Comparison of ENCODE assay signal across 13 mouse cellular contexts in genomic region chr6:135183961-135184360, GRCm38 (mm10). TPM values are rescaled to one million over a fixed set of nuclear protein-coding genes. Genes with fewer than 3 reads are reported as not detected.
A peak's percentile ranks its signal among the peaks of the same experiment; 100 is the strongest.
DNase-seq lines count a peak whose midpoint lies in the region; ATAC-seq and TF ChIP-seq lines count a peak whose summit lies in the region.
"Had no signal": no experiment of that assay in that cellular context is flagged by ENCODE, and none has a peak within 500 bp of the region (broad histone marks: within the 10 kb centered on the region; RNA-seq: fewer than 3 reads in every experiment).

No protein-coding gene starts in this region.

- H3K9ac ChIP-seq in forebrain, embryonic 14.5 days (ENCODE audit: low read length), result no peak overlapping the region
- H3K9ac ChIP-seq: hindbrain, embryonic 13.5 days; limb, embryonic 15.5 days had no signal

- no peaks in the 10 kb centered on the region for H3K27me3 ChIP-seq in forebrain, embryonic 14.5 days (replicated peaks; ENCODE audit: control insufficient read depth, insufficient read depth, low read length)
- H3K27me3 ChIP-seq: hindbrain, embryonic 13.5 days; limb, embryonic 15.5 days had no signal

- DNase-seq in left cerebral cortex, adult 2 months (ENCODE audit: extremely low spot score in 1 of 2, low spot score in 2 of 2), result no peak
- no peak for DNase-seq in left cerebral cortex, postnatal 10 days (ENCODE audit: extremely low spot score in 1 of 2, low spot score in 2 of 2)
- DNase-seq in adrenal gland, postnatal 4 days (ENCODE audit: low spot score in 2 of 2), result no peak
- DNase-seq in right cerebral cortex, postnatal 10 days (ENCODE audit: low spot score in 2 of 2), result no peak
- DNase-seq in forebrain, embryonic 14.5 days (ENCODE audit: low spot score), result no peak
- DNase-seq: adrenal gland, adult 2 months; layer of hippocampus, adult 9-11 months; right cerebral cortex, postnatal 25 days had no signal

- no peaks in the 10 kb centered on the region for H3K36me3 ChIP-seq in forebrain, embryonic 14.5 days (ENCODE audit: control insufficient read depth, insufficient read depth, low read length)
- H3K36me3 ChIP-seq: hindbrain, embryonic 13.5 days; limb, embryonic 15.5 days had no signal

- no peak overlapping the region for H3K4me2 ChIP-seq in forebrain, embryonic 14.5 days (ENCODE audit: low read length)
- H3K4me2 ChIP-seq: hindbrain, embryonic 13.5 days; limb, embryonic 15.5 days had no signal

- H3K4me1 ChIP-seq in bone marrow macrophage, adult 2 months (ENCODE audit: control insufficient read depth, insufficient read depth, low read length), result peaks cover 32% of the 10 kb centered on the region
- H3K4me1 ChIP-seq in forebrain, embryonic 14.5 days (ENCODE audit: control insufficient read depth, insufficient read depth, low read length), result no peaks in the 10 kb centered on the region
- H3K4me1 ChIP-seq: hindbrain, embryonic 13.5 days; limb, embryonic 15.5 days had no signal

- peak; percentile 63 for ATAC-seq in granulocyte monocyte progenitor cell, adult 5-6 weeks (replicated peaks; ENCODE audit: poor library complexity, severe bottlenecking)
- peak; percentile 60 for ATAC-seq in megakaryocyte, adult 5-6 weeks (ENCODE audit: poor library complexity, severe bottlenecking)
- no peak for ATAC-seq in forebrain, embryonic 14.5 days

- WGBS in forebrain, embryonic 14.5 days, result 60% methylated on average over 8 of the region's 8 CpGs

- no peak overlapping the region for H3K4me3 ChIP-seq in left cerebral cortex, adult 2 months
- no peak overlapping the region for H3K4me3 ChIP-seq in bone marrow macrophage, adult 2 months (ENCODE audit: insufficient read depth, low read length)
- no peak overlapping the region for H3K4me3 ChIP-seq in forebrain, embryonic 14.5 days (ENCODE audit: low read depth, low read length)
- H3K4me3 ChIP-seq: hindbrain, embryonic 13.5 days; limb, embryonic 15.5 days had no signal

- no peak for TF ChIP-seq POLR2A in bone marrow macrophage, adult 2 months (IDR thresholded peaks at IDR 0.05; ENCODE audit: borderline replicate concordance, low read depth, low read length)

- peak; percentile 15 for TF ChIP-seq CTCF in left cerebral cortex, adult 2 months (IDR thresholded peaks at IDR 0.05)
- TF ChIP-seq CTCF in bone marrow macrophage, adult 2 months (IDR thresholded peaks at IDR 0.05; ENCODE audit: low read depth, low read length), result no peak

- intact Hi-C loops in left cerebral cortex, adult 2 months (cut with DNase I), result no loop called here
- intact Hi-C loops in left cerebral cortex, postnatal 10 days (cut with DNase I), result no loop called here

- no peak overlapping the region for H3K27ac ChIP-seq in left cerebral cortex, adult 2 months
- H3K27ac ChIP-seq in bone marrow macrophage, adult 2 months (ENCODE audit: insufficient read depth, low read depth, low read length), result peak overlapping the region; percentile 32
- H3K27ac ChIP-seq in forebrain, embryonic 14.5 days (ENCODE audit: low read depth, low read length), result no peak overlapping the region
- H3K27ac ChIP-seq: hindbrain, embryonic 13.5 days; limb, embryonic 15.5 days had no signal

- no peaks in the 10 kb centered on the region for H3K9me3 ChIP-seq in forebrain, embryonic 14.5 days (replicated peaks; ENCODE audit: control insufficient read depth, low read length)
- H3K9me3 ChIP-seq: hindbrain, embryonic 13.5 days; limb, embryonic 15.5 days had no signal

RNA-seq across cellular contexts. Expression of gene Fam234b, which starts 13.8 kb away (rescaled TPM):
- total RNA-seq in left cerebral cortex, adult 2 months (2021), result 100 to 1,000 TPM; 167 to 178 TPM
- total RNA-seq in left cerebral cortex, postnatal 10 days (2021), result 10 to 100 TPM; 98.1 TPM
- 5.7 and 6.7 TPM in 2 replicates for polyA plus RNA-seq in bone marrow macrophage, adult 2 months (2012; ENCODE audit: insufficient read depth, insufficient read length, missing spikeins)
- 1.7 and 4.4 TPM in 2 replicates for total RNA-seq in granulocyte monocyte progenitor cell, adult 5-6 weeks (2014; fragmentation: Nextera tagmentation)
- 2.3 and 2.5 TPM in 2 replicates for total RNA-seq in granulocyte monocyte progenitor cell, adult 5-6 weeks (2017)
- total RNA-seq in megakaryocyte, adult 5-6 weeks (2015), result 2.1 and 3.0 TPM in 2 replicates
- 2.8 and 4.9 TPM in 2 replicates for total RNA-seq in megakaryocyte, adult 5-6 weeks (2017)
- 10 to 100 TPM; 40.8 to 44.7 TPM for total RNA-seq in adrenal gland, postnatal 4 days (2021)
- polyA plus RNA-seq in forebrain, embryonic 14.5 days (2014; fragmentation: Nextera tagmentation; extraction: Ambion mirVana), result 75.5 and 95.1 TPM in 2 replicates

RNA-seq across cellular contexts. Expression of gene Hebp1, which starts 13.9 kb away (rescaled TPM):
- 10 to 100 TPM; 45.3 to 46.9 TPM for total RNA-seq in left cerebral cortex, adult 2 months (2021)
- total RNA-seq in left cerebral cortex, postnatal 10 days (2021), result 10 to 100 TPM; 37.8 to 39.5 TPM
- polyA plus RNA-seq in bone marrow macrophage, adult 2 months (2012; ENCODE audit: insufficient read depth, insufficient read length, missing spikeins), result 27.4 and 28.7 TPM in 2 replicates
- total RNA-seq in granulocyte monocyte progenitor cell, adult 5-6 weeks (2014; fragmentation: Nextera tagmentation), result 3.1 and 10.8 TPM in 2 replicates
- 6.7 and 29.6 TPM in 2 replicates for total RNA-seq in granulocyte monocyte progenitor cell, adult 5-6 weeks (2017)
- 2.5 and 8.5 TPM in 2 replicates for total RNA-seq in megakaryocyte, adult 5-6 weeks (2015)
- total RNA-seq in megakaryocyte, adult 5-6 weeks (2017), result 10.8 and 15.8 TPM in 2 replicates
- 10 to 100 TPM; 41.4 to 43.6 TPM for total RNA-seq in adrenal gland, postnatal 4 days (2021)
- 4.6 and 6.8 TPM in 2 replicates for polyA plus RNA-seq in forebrain, embryonic 14.5 days (2014; fragmentation: Nextera tagmentation; extraction: Ambion mirVana)

Comparison
In these comparisons a context has a peak if more than half of its experiments do, and no peak if none do; other contexts are left out.
1. RNA of gene Fam234b, which starts 13.8 kb away (total RNA-seq): 167 to 178 TPM in left cerebral cortex, adult 2 months, 98.1 TPM in left cerebral cortex, postnatal 10 days and 40.8 to 44.7 TPM in adrenal gland, postnatal 4 days; 2.1 to 4.9 TPM in megakaryocyte, adult 5-6 weeks and 1.7 to 4.4 TPM in granulocyte monocyte progenitor cell, adult 5-6 weeks; every median in the first group is over 4 times any median in the second.